Mouse (Mus musculus) kidney, embryonic 16.5 days (tissue): Measurements from ENCODE around the gene Me1. TPM values are rescaled to one million over a fixed set of nuclear protein-coding genes. Genes with fewer than 3 reads are reported as not detected.

Experiments used
- ATAC-seq: fragments of 200-750 bp; cut with Nextera tagmentation; 2 replicates; pipeline ENCODE4 v1.8.0; 2017; ENCODE audit warnings: moderate TSS enrichment; ENCODE audit not compliant: low FRiP score, low TSS enrichment
- H3K27ac ChIP-seq: fragments of 300-500 bp; sonication (generic); 2 replicates; pipeline ENCODE4 v1.5.1; 2014; ENCODE audit warnings: low read length
- H3K27me3 ChIP-seq: fragments of 300-500 bp; sonication (generic); 2 replicates; pipeline ENCODE4 v1.6.1; 2014; ENCODE audit warnings: low read length, control low read depth, mixed read lengths; ENCODE audit not compliant: insufficient read depth
- H3K36me3 ChIP-seq: fragments of 300-500 bp; sonication (generic); 2 replicates; pipeline ENCODE4 v1.6.1; 2014; ENCODE audit warnings: low read length, control low read depth, mixed read lengths; ENCODE audit not compliant: insufficient read depth
- H3K4me1 ChIP-seq: fragments of 300-500 bp; sonication (generic); 2 replicates; pipeline ENCODE4 v1.6.1; 2014; ENCODE audit warnings: low read length, control low read depth, mixed read lengths; ENCODE audit not compliant: insufficient read depth
- H3K4me2 ChIP-seq: fragments of 300-500 bp; sonication (generic); replicated peaks from 2 replicates; pipeline ENCODE4 v1.6.1; 2014; ENCODE audit warnings: low read depth, low read length
- H3K4me3 ChIP-seq: fragments of 300-500 bp; sonication (generic); 2 replicates; pipeline ENCODE4 v1.5.1; 2014; ENCODE audit warnings: mild to moderate bottlenecking, low read length
- H3K9ac ChIP-seq: fragments of 300-500 bp; sonication (generic); replicated peaks from 2 replicates; pipeline ENCODE4 v1.6.1; 2014; ENCODE audit warnings: low read length
- H3K9me3 ChIP-seq: fragments of 300-500 bp; sonication (generic); 2 replicates; pipeline ENCODE4 v1.6.1; 2016; ENCODE audit warnings: low read length, control low read depth
- whole genome bisulfite sequencing: fragments of 180-500 bp; shearing (Covaris S2); extraction: QIAGEN DNeasy Blood & Tissue Kit; methylation state at CpG from one replicate; pipeline ENCODE4 v1.1.7; 2014; 5-methylcytosine and 5-hydroxymethylcytosine counted together
- polyA plus RNA-seq: library from polyadenylated mRNA; unstranded; fragments of >200 nt; fragmentation: Nextera tagmentation; extraction: Ambion mirVana; gene quantifications from 2 replicates; pipeline ENCODE4 v1.2.1, GENCODE M21; 2015

The Me1 gene
- polyA plus RNA-seq, 1 experiment from 2014 or later, result 16.1 TPM

DNA sequence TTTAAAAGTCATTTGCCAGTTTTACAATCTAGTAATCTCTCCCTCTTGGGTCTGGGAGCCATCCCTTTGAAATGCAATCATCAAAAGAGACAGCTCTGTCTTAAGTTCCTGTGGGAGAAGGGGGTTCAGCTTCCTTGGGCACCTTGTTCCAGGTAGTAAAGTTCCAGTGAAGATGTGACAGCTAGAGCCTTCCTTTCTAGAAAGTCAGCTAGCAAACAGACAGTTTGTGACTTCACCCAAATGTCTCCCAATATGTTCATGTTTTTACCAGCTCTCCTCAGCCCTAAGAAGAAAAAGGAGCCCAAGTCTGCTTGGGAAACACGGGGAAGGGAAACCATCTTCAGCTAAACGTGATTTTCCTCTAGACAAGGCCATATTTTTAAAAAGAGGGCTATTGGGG is 16.9 kb upstream of the Me1 start:
- Histone ChIP-seq H3K4me1 (no peaks in the 10 kb centered on the region), H3K4me3 (no peak overlapping the region), H3K27ac (no peak overlapping the region), H3K9ac (no peak overlapping the region), H3K27me3 (no peaks in the 10 kb centered on the region), H3K9me3 (no peaks in the 10 kb centered on the region), H3K4me2 (no peak overlapping the region), H3K36me3 (no peaks in the 10 kb centered on the region)
- WGBS, result 54% methylated on average over 2 of the region's 2 CpGs
- ATAC-seq, result no peak

DNA sequence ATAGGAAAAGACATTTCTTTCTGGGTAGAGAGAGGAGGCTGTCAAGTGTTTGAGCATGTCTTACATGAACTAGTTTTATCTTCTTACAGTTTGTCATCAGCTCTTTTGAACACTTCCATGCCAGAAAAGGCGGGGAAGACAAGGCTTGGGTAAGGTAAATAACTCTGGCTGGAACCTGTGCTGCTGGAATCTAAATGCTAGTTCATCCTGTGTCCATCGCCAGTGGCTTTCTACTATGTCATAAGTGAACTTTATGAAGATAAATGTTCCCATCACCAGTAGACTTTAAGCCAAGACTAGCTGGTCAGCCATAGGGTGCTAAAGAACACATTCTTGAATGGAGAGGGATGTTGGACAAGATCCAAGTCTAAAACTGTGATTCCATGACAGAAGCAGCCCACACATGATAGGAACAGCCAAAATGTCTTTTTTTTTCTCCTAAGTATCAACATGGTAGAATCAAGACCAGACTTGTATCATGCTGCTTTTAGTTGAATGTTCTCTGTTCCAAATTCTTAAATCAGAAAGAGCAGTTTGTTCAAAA is 14.4 kb upstream of the Me1 start:
- H3K27ac ChIP-seq, result no peak overlapping the region
- no peak overlapping the region for H3K4me2 ChIP-seq
- no peaks in the 10 kb centered on the region for H3K9me3 ChIP-seq
- H3K9ac ChIP-seq, result no peak overlapping the region
- H3K4me3 ChIP-seq, result no peak overlapping the region
- H3K36me3 ChIP-seq, result no peaks in the 10 kb centered on the region
- H3K27me3 ChIP-seq, result no peaks in the 10 kb centered on the region
- no peak for ATAC-seq
- no peaks in the 10 kb centered on the region for H3K4me1 ChIP-seq
- WGBS, result 82% methylated on average over 2 of the region's 2 CpGs

DNA sequence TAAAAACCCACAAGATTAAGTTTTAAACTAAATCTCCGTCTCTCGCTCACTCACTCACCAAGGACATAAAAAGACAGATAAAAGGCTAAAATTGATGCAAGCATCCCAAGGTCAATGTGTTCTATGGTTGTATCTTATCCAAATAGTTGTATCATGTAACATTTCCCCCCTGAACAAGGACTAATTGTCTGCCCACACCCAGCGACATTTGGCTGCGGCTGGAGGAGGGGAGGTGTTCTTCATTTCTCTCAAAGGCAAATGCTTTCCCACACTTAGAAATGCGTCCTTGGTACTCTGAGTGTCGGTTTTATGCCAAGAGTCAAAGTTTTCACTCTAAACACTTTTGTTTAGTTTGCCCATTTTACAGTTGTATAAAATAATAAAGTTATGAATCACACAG is 13.2 kb upstream of the Me1 start:
- 53% methylated on average over 6 of the region's 6 CpGs for WGBS
- no peaks in the 10 kb centered on the region for H3K9me3 ChIP-seq
- no peak overlapping the region for H3K4me3 ChIP-seq
- no peaks in the 10 kb centered on the region for H3K4me1 ChIP-seq
- no peak overlapping the region for H3K4me2 ChIP-seq
- H3K9ac ChIP-seq, result no peak overlapping the region
- ATAC-seq, result no peak
- no peaks in the 10 kb centered on the region for H3K36me3 ChIP-seq
- H3K27me3 ChIP-seq, result no peaks in the 10 kb centered on the region
- H3K27ac ChIP-seq, result no peak overlapping the region

DNA sequence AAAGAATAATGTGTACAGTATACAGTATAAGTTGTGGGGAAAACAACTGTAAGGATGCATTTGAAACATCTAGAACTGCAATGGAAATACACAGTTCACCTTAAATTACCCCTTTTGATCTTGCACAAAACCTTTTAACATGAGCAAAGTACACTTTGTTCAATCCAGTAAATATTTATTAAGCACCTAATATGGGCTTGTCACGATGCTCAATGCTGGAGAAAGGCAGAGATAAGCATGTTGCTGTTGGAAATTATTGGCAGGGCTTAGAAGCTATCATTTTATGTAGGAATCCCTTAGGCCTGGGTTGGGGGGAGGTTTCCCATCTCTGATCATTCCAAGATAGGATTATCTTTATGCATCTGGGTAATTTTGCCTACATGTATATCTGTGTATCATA is 11.7 kb upstream of the Me1 start:
- H3K4me1 ChIP-seq, result no peaks in the 10 kb centered on the region
- no peak overlapping the region for H3K27ac ChIP-seq
- no peak for ATAC-seq
- no peaks in the 10 kb centered on the region for H3K27me3 ChIP-seq
- WGBS, result 71% methylated on average over 1 of the region's 1 CpGs
- no peaks in the 10 kb centered on the region for H3K36me3 ChIP-seq
- no peaks in the 10 kb centered on the region for H3K9me3 ChIP-seq
- no peak overlapping the region for H3K9ac ChIP-seq
- no peak overlapping the region for H3K4me2 ChIP-seq
- H3K4me3 ChIP-seq, result no peak overlapping the region

DNA sequence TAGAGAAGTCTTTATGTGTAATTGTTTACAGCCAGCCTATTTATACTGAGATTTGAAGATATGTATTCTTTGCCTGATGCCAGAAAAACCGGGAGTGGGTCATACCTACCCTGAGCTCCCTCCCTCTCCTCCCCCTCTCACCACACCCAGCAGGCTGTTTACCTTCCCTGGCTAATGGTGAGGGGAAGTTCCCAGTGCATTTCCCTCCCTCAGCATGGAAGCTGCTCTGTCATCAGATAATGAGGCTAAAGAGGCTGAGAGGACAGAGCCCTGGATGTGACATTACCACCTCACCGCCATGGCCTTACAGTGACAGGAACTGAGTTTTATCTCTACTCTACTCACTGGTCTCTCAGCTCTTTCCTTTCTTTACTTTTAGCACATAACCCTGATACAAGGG is 6.1 kb upstream of the Me1 start:
- Histone ChIP-seq H3K4me2 (no peak overlapping the region), H3K4me1 (no peaks in the 10 kb centered on the region), H3K9ac (no peak overlapping the region), H3K36me3 (no peaks in the 10 kb centered on the region), H3K27me3 (no peaks in the 10 kb centered on the region), H3K9me3 (no peaks in the 10 kb centered on the region), H3K4me3 (no peak overlapping the region), H3K27ac (no peak overlapping the region)
- 21% methylated on average over 2 of the region's 2 CpGs for WGBS
- no peak for ATAC-seq

DNA sequence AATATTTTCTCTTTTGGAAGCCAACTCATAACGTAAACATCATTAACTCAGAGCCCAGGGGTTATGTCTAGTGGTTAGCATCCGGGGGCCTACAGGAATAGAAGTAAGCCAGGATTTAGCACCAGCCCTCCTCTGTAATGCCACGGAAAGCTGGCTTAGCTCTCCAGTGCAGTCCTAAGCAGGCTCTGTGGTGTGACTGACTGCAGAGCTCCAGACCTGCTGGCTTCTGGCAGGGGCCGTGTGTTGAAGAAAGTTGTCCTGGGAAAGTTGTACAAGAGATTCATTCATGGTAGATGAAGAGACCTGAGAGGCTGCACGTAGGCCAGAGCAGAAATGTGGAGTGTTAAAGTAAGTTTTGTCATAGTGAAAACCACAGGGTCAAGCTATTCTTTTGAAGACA is 5.5 kb upstream of the Me1 start:
- Histone ChIP-seq H3K36me3 (no peaks in the 10 kb centered on the region), H3K27me3 (no peaks in the 10 kb centered on the region), H3K4me2 (no peak overlapping the region), H3K27ac (no peak overlapping the region; the same call in 1 of the 2 replicates), H3K4me1 (no peaks in the 10 kb centered on the region), H3K9me3 (no peaks in the 10 kb centered on the region), H3K4me3 (no peak overlapping the region), H3K9ac (no peak overlapping the region)
- no peak for ATAC-seq
- WGBS, result 43% methylated on average over 5 of the region's 5 CpGs

DNA sequence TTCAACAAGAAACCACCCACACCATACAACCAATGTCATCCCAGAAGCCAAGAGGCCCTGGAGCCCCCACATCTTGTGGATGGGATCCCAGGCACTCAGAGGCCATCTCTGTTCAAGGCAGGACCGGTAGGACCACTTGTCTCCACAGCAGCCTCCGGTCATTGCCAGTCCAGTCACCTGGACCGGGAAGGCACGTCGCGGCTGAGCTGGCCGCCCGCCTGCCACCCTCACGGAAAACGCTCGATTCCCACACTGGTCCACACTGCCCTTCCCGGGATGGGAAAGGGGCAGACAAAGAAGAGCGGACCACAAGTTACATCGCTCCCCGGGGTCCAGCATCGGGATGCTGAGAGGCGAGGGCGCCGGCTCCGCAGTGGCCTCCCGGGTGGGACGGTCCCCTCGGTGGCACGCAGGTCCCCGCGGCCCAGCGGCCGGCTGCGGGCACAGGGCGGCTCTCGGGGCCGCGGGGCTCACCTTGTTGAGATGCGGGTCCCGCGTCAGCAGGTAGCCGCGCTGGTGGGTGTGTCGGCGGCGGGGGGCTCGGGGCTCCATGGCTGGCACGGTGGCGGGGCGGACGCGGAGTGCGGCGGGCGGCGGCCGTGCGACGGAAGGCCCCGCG is 445 bp downstream of the Me1 start:
- Histone ChIP-seq H3K9me3 (no peaks in the 10 kb centered on the region), H3K9ac (peak overlapping the region; percentile 80), H3K27ac (no peak overlapping the region), H3K36me3 (no peaks in the 10 kb centered on the region), H3K27me3 (no peaks in the 10 kb centered on the region), H3K4me2 (peak overlapping the region; percentile 94), H3K4me3 (peak overlapping the region; percentile 72), H3K4me1 (0 out of 2 replicates have a peak, but pooled peaks cover 3% of the 10 kb centered on the region)
- 2% methylated on average over 22 of the region's 56 CpGs for WGBS
- peak; percentile 72 for ATAC-seq

DNA sequence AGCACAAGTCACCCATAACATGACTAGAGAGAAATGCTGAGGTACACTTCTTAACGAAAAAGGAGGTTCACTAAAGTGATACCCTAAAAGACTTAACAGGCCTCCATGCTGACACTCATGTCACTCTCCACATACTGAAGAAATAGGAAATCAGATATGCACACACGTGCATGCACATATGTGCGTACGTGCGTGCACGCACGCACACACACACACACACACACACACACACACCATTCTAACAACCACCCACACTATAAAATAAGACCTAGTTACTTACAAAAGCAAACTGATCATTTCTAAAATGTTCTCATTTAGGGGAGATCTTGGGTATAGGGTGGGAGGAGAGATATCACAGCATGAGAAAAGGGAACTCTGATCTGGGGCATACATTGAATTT is 1.1 kb downstream of the Me1 start:
- H3K4me2 ChIP-seq, result no peak overlapping the region

DNA sequence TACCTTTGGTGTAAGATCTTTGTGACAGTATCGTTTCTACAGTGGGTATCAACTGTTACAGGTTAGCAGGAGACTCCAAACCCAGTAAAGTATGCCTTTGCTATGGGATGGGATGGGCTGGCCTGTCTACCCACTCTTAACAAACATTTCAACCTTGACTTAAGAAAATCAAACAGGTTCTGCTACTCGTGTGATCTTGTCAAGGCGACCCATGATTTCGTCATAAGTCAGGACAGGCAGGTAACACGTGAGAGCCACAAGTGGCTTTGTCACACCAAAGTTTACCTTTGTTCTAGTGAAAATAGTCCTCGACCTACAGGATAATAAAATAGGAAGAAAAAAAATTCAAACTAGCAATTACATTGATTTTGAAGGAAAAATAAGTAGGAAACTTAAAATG is 1.8 kb downstream of the Me1 start:
- 0 out of 2 replicates have a peak, but pooled peaks cover 3% of the 10 kb centered on the region for H3K4me1 ChIP-seq
- H3K9me3 ChIP-seq, result no peaks in the 10 kb centered on the region
- H3K4me2 ChIP-seq, result no peak overlapping the region
- no peak overlapping the region for H3K4me3 ChIP-seq
- H3K27me3 ChIP-seq, result no peaks in the 10 kb centered on the region
- H3K9ac ChIP-seq, result no peak overlapping the region
- ATAC-seq, result no peak
- H3K36me3 ChIP-seq, result no peaks in the 10 kb centered on the region
- no peak overlapping the region for H3K27ac ChIP-seq
- WGBS, result 84% methylated on average over 6 of the region's 6 CpGs

More for the DNA sequence above, 1.1 kb downstream of the Me1 start:
- 96% methylated on average over 7 of the region's 7 CpGs for WGBS
- H3K4me3 ChIP-seq, result no peak overlapping the region
- H3K27ac ChIP-seq, result no peak overlapping the region
- ATAC-seq, result no peak
- no peaks in the 10 kb centered on the region for H3K9me3 ChIP-seq
- 0 out of 2 replicates have a peak, but pooled peaks cover 3% of the 10 kb centered on the region for H3K4me1 ChIP-seq
- H3K27me3 ChIP-seq, result no peaks in the 10 kb centered on the region
- H3K36me3 ChIP-seq, result no peaks in the 10 kb centered on the region
- H3K9ac ChIP-seq, result no peak overlapping the region

DNA sequence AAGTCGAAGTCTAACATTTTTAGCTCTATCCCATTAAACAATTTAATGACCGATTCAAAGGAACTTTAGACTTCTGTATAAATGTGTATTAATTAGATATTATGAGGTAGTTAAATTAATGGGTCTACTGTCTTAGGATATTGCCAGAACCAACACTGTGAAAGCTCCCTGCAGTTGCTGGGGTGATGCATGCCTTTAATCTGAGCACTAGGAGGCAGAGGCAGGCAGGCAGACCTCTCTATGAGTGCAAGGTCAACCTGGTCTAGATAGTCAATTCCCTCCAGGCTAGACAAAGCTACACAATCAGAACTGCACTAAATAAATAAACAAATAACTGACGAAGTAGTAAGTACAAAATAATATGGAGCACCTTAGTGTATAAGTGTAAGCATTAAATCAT is 3.1 kb downstream of the Me1 start:
- Histone ChIP-seq H3K27me3 (no peaks in the 10 kb centered on the region), H3K36me3 (no peaks in the 10 kb centered on the region), H3K4me2 (no peak overlapping the region), H3K9me3 (no peaks in the 10 kb centered on the region), H3K9ac (no peak overlapping the region), H3K4me3 (no peak overlapping the region), H3K27ac (no peak overlapping the region), H3K4me1 (0 out of 2 replicates have a peak, but pooled peaks cover 3% of the 10 kb centered on the region)
- WGBS, result 78% methylated on average over 3 of the region's 3 CpGs
- no peak for ATAC-seq
